Mouse (Mus musculus) inflammation-experienced regulatory T-cells, adult 16 weeks (primary cell): ENCODE results near the gene Clstn2. TPM values are rescaled to one million over a fixed set of nuclear protein-coding genes. Genes with fewer than 3 reads are reported as not detected.

ENCODE experiments used
- polyA plus RNA-seq: library from polyadenylated mRNA; unstranded; fragments of 100-300 nt; shearing (Covaris generic); gene quantifications from one replicate; pipeline ENCODE4 v1.2.1, GENCODE M21; 2017

The Clstn2 gene
- not detected for polyA plus RNA-seq

DNA sequence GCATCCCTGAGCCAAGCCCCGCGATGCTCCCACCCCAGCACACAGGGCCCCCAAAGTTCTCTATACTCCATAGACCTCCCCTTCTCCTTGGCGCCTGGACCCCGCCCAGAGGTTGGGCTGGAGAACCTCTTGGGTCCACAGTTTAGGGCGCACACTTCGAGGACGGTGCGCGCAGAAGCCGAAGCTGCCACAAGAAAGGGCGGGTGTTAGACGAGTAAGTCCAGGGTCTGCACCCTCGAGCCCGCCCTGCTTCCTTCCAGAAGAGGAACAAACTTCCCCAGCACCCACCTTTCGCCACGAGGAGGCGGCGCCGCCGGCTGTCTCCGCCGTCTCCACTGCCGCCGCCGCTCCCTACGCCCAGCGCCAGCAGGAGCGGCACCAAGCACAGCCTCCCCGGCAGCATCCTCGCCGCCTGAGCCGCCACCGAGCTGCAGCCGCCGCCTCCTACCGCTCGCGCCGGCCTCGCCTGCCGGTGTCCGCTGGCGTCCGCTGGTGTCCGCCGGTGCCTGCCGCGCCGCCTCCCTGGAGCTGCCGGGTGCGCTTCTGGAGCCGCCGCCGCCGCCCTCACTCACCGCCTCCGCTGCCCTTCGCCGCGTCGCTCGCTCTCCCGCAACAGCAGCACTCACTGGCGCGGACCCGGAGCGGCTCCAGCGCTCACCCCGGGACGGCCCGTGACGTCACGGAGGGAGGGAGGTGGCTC lies at the start of gene Clstn2:
Gene Clstn2, minus strand, starts transcription at position 609 of the 700 bp plus-strand sequence.

